15 mouse cellular contexts compared by ENCODE assay signal in genomic region chr6:99940118-99940517, GRCm38 (mm10).
"Had no signal": no experiment of that assay in that cellular context is flagged by ENCODE, and none has a peak within 500 bp of the region (broad histone marks: within the 10 kb centered on the region; RNA-seq: fewer than 3 reads in every experiment).

No protein-coding gene starts in this region.

- H3K27me3 ChIP-seq: lung, embryonic 15.5 days; megakaryocyte, embryonic 14.5 days had no signal

- H3K4me3 ChIP-seq: lung, embryonic 15.5 days; megakaryocyte, embryonic 14.5 days; midbrain, embryonic 12.5 days; midbrain, embryonic 15.5 days; neural tube, embryonic 12.5 days had no signal

- DNase-seq: liver, postnatal 0 days; lung, adult 2 months; lung, postnatal 14 days; lung, postnatal 36 days; right cerebral cortex, postnatal 14 days; thymus, adult 18-20 months; thymus, postnatal 14 days; thymus, postnatal 36 days had no signal

- H3K9ac ChIP-seq: liver, postnatal 0 days; lung, embryonic 15.5 days; midbrain, embryonic 12.5 days; midbrain, embryonic 15.5 days; neural tube, embryonic 12.5 days had no signal

- ATAC-seq: liver, postnatal 0 days; lung, postnatal 0 days had no signal

- H3K36me3 ChIP-seq: lung, embryonic 15.5 days; midbrain, embryonic 12.5 days; midbrain, embryonic 15.5 days; neural tube, embryonic 12.5 days had no signal

- H3K27ac ChIP-seq: lung, embryonic 15.5 days; macrophage; midbrain, embryonic 12.5 days; midbrain, embryonic 15.5 days; neural tube, embryonic 12.5 days had no signal

- H3K4me2 ChIP-seq: lung, embryonic 15.5 days; midbrain, embryonic 15.5 days; neural tube, embryonic 12.5 days had no signal

- H3K9me3 ChIP-seq: lung, embryonic 15.5 days; megakaryocyte, embryonic 14.5 days; midbrain, embryonic 12.5 days; midbrain, embryonic 15.5 days; neural tube, embryonic 12.5 days had no signal

- H3K4me1 ChIP-seq: megakaryocyte, embryonic 14.5 days had no signal
